ENCODE assay signal across 10 mouse cellular contexts in genomic region chr7:16466565-16466964, GRCm38 (mm10). TPM values are rescaled to one million over a fixed set of nuclear protein-coding genes. Genes with fewer than 3 reads are reported as not detected.
DNase-seq lines count a peak whose midpoint lies in the region; ATAC-seq and TF ChIP-seq lines count a peak whose summit lies in the region.
"Had no signal": no experiment of that assay in that cellular context is flagged by ENCODE, and none has a peak within 500 bp of the region (broad histone marks: within the 10 kb centered on the region; RNA-seq: fewer than 3 reads in every experiment).

No protein-coding gene starts in this region.

- no peak for TF ChIP-seq POLR2A in CH12.LX (IDR thresholded peaks at IDR 0.05; ENCODE audit: low read depth, low read length)

- H3K4me2 ChIP-seq in CH12.LX (ENCODE audit: insufficient read depth, low read depth, poor library complexity, severe bottlenecking) = no peak overlapping the region
- H3K4me2 ChIP-seq in liver, postnatal 0 days (ENCODE audit: low read depth, low read length) = no peak overlapping the region
- no peak overlapping the region for H3K4me2 ChIP-seq in hindbrain, embryonic 16.5 days (ENCODE audit: low read length)
- H3K4me2 ChIP-seq: lung, embryonic 15.5 days had no signal

- peak; percentile 69 for TF ChIP-seq CTCF in layer of hippocampus, adult 2 months (conservative IDR thresholded peaks at IDR 0.05)
- peak; percentile 20 to 91; a peak in 2 of 4 replicates for TF ChIP-seq CTCF in CH12.LX (conservative IDR thresholded peaks at IDR 0.05 in 1 of 2, IDR thresholded peaks at IDR 0.05 in 1 of 2; ENCODE audit: low read depth in 2 of 2, low read length in 2 of 2)
- TF ChIP-seq CTCF in liver, postnatal 0 days (IDR thresholded peaks at IDR 0.05; ENCODE audit: low read depth) = peak; percentile 72

- H3K27ac ChIP-seq in layer of hippocampus, adult 2 months = no peak overlapping the region
- no peak overlapping the region for H3K27ac ChIP-seq in CH12.LX (ENCODE audit: insufficient read depth, low read depth)
- H3K27ac ChIP-seq in liver, postnatal 0 days (ENCODE audit: low read depth) = no peak overlapping the region
- H3K27ac ChIP-seq in hindbrain, embryonic 16.5 days (ENCODE audit: low read depth, low read length) = no peak overlapping the region
- H3K27ac ChIP-seq: lung, embryonic 15.5 days had no signal

- H3K27me3 ChIP-seq in CH12.LX (replicated peaks) = peaks cover 5% of the 10 kb centered on the region
- peaks cover 22% of the 10 kb centered on the region; the same call in 1 of the 2 replicates for H3K27me3 ChIP-seq in liver, postnatal 0 days (ENCODE audit: insufficient read depth, low read length)
- H3K27me3 ChIP-seq in hindbrain, embryonic 16.5 days (replicated peaks; ENCODE audit: control insufficient read depth, insufficient read depth, low read length) = peaks cover 10% of the 10 kb centered on the region

- DNase-seq in layer of hippocampus, adult 2 months (ENCODE audit: low spot score in 2 of 2) = no peak
- DNase-seq in layer of hippocampus, adult 18-20 months (ENCODE audit: low spot score in 2 of 2) = no peak
- DNase-seq in CH12.LX (ENCODE audit: extremely low read depth) = peak; percentile 45
- DNase-seq in ZHBTc4 (ENCODE audit: low read depth, low spot score) = peak; percentile 87
- DNase-seq in liver, postnatal 0 days = peak; percentile 60
- no peak for DNase-seq in heart, postnatal 36 days
- DNase-seq in layer of hippocampus, adult 9-11 months = no peak
- DNase-seq: adrenal gland, postnatal 25 days had no signal

- intact Hi-C loops in heart, postnatal 36 days (cut with DNase I) = no loop called here

- H3K79me2 ChIP-seq in CH12.LX (replicated peaks; ENCODE audit: control insufficient read depth, extremely low read depth, insufficient read depth, poor library complexity, severe bottlenecking) = no peaks in the 10 kb centered on the region

- TF ChIP-seq EP300 in CH12.LX (IDR thresholded peaks at IDR 0.05; ENCODE audit: low read length) = no peak
- no peak for TF ChIP-seq EP300 in liver, postnatal 0 days (IDR thresholded peaks at IDR 0.05; ENCODE audit: low read depth)

- no peaks in the 10 kb centered on the region for H3K36me3 ChIP-seq in CH12.LX (replicated peaks in 1 of 2; ENCODE audit: control insufficient read depth in 1 of 2, insufficient read depth in 1 of 2, low read length in 1 of 2)
- H3K36me3 ChIP-seq in liver, postnatal 0 days (replicated peaks; ENCODE audit: insufficient read depth, low read length) = no peaks in the 10 kb centered on the region
- H3K36me3 ChIP-seq in hindbrain, embryonic 16.5 days (ENCODE audit: control insufficient read depth, insufficient read depth, low read length) = no peaks in the 10 kb centered on the region
- H3K36me3 ChIP-seq: lung, embryonic 15.5 days had no signal

- no peak for ATAC-seq in liver, postnatal 0 days
- no peak for ATAC-seq in hindbrain, embryonic 16.5 days

- no peak overlapping the region for H3K4me3 ChIP-seq in layer of hippocampus, adult 2 months
- H3K4me3 ChIP-seq in CH12.LX (replicated peaks in 1 of 3; ENCODE audit: low read depth in 2 of 3, low read length in 2 of 3, poor library complexity in 1 of 3) = no peak overlapping the region
- no peak overlapping the region for H3K4me3 ChIP-seq in liver, postnatal 0 days (ENCODE audit: low read depth, low read length)
- no peak overlapping the region for H3K4me3 ChIP-seq in hindbrain, embryonic 16.5 days (ENCODE audit: low read length)
- H3K4me3 ChIP-seq: lung, embryonic 15.5 days had no signal

- no peak; the same call in none of the 2 replicates for TF ChIP-seq RAD21 in CH12.LX (IDR thresholded peaks at IDR 0.05; ENCODE audit: low read depth, low read length)

- 59% methylated on average over 4 of the region's 4 CpGs for WGBS in liver, postnatal 0 days (ENCODE audit: insufficient replicate concordance)
- WGBS in hindbrain, embryonic 16.5 days = 68% methylated on average over 4 of the region's 4 CpGs

- in situ Hi-C loops in CH12.LX (cut with MboI; ENCODE audit: low pct_ligation_motif_present, low pct_unique_long_range_greater_than_20kb, low sequenced_read_pairs) = loop anchor here (5.0 kb wide), 1 partner anchor 69 kb away; no protein-coding TSS in a partner anchor

- H3K4me1 ChIP-seq in CH12.LX (ENCODE audit: control insufficient read depth in 1 of 2, insufficient read depth in 2 of 2) = peaks cover 0 to 6% of the 10 kb centered on the region in 2 experiments; a peak in 2 of 4 replicates
- no peaks in the 10 kb centered on the region for H3K4me1 ChIP-seq in liver, postnatal 0 days (ENCODE audit: insufficient read depth)
- no peaks in the 10 kb centered on the region for H3K4me1 ChIP-seq in hindbrain, embryonic 16.5 days (ENCODE audit: control insufficient read depth, insufficient read depth, low read depth, low read length)
- H3K4me1 ChIP-seq: lung, embryonic 15.5 days had no signal

- dilution Hi-C loops in CH12.LX (cut with MboI; ENCODE audit: extremely low pct_ligation_motif_present, extremely low pct_unique_long_range_greater_than_20kb, low sequenced_read_pairs) = no loop called here

- no peak overlapping the region for H3K9ac ChIP-seq in CH12.LX (ENCODE audit: insufficient read depth, low read depth)
- H3K9ac ChIP-seq in liver, postnatal 0 days (replicated peaks) = no peak overlapping the region
- no peak overlapping the region for H3K9ac ChIP-seq in hindbrain, embryonic 16.5 days (ENCODE audit: low read depth, low read length)
- H3K9ac ChIP-seq: lung, embryonic 15.5 days had no signal

- H3K9me3 ChIP-seq in CH12.LX (replicated peaks; ENCODE audit: low read length) = no peaks in the 10 kb centered on the region
- no peaks in the 10 kb centered on the region for H3K9me3 ChIP-seq in liver, postnatal 0 days (ENCODE audit: low read length)
- H3K9me3 ChIP-seq in hindbrain, embryonic 16.5 days (ENCODE audit: control insufficient read depth, low read length) = no peaks in the 10 kb centered on the region
- H3K9me3 ChIP-seq: lung, embryonic 15.5 days had no signal

TF ChIP-seq in CH12.LX, 34 proteins besides CTCF, POLR2A, EP300 and RAD21:
- no peak for TF ChIP-seq NRF1 (IDR thresholded peaks at IDR 0.05; ENCODE audit: low read depth, low read length)
- no peak for TF ChIP-seq E2F4 (IDR thresholded peaks at IDR 0.05; ENCODE audit: insufficient replicate concordance, low read depth, low read length)

RNA-seq across cellular contexts. Expression of gene Npas1, which starts 11.0 kb away (rescaled TPM):
- total RNA-seq in layer of hippocampus, adult 2 months (2021) = 10 to 100 TPM; 16.1 to 18.4 TPM
- 10 to 100 TPM; 14.5 to 17.6 TPM for total RNA-seq in layer of hippocampus, adult 18-20 months (2021)
- total RNA-seq in CH12.LX (2012; rRNA removed) (0.08 and 0.17 TPM in 2 replicates), CH12.LX (2014; rRNA removed) (not detected in 2 replicates)
- polyA plus RNA-seq in CH12.LX (2012; ENCODE audit: insufficient read length, low read depth) = 0.56 and 0.61 TPM in 2 replicates
- 0.07 and 0.11 TPM in 2 replicates for polyA plus RNA-seq in liver, postnatal 0 days (2015; fragmentation: Nextera tagmentation; extraction: Ambion mirVana)
- not detected for total RNA-seq in heart, postnatal 36 days (2021)
- 5.4 and 6.3 TPM in 2 replicates for polyA plus RNA-seq in hindbrain, embryonic 16.5 days (2015; fragmentation: Nextera tagmentation; extraction: Ambion mirVana)
- total RNA-seq: adrenal gland, postnatal 25 days had no signal

RNA-seq across cellular contexts. Expression of gene Tmem160, which starts 14.0 kb away (rescaled TPM):
- total RNA-seq in layer of hippocampus, adult 2 months (2021) = 10 to 100 TPM; 59.4 to 72.5 TPM
- 10 to 100 TPM; 63.6 to 66.4 TPM for total RNA-seq in layer of hippocampus, adult 18-20 months (2021)
- total RNA-seq in CH12.LX (2012; rRNA removed) (89.1 and 97.8 TPM in 2 replicates), CH12.LX (2014; rRNA removed) (28.8 and 30.9 TPM in 2 replicates)
- 48.9 and 54.4 TPM in 2 replicates for polyA plus RNA-seq in CH12.LX (2012; ENCODE audit: insufficient read length, low read depth)
- polyA plus RNA-seq in liver, postnatal 0 days (2015; fragmentation: Nextera tagmentation; extraction: Ambion mirVana) = 38.7 and 43.0 TPM in 2 replicates
- total RNA-seq in heart, postnatal 36 days (2021) = 10 to 100 TPM; 79.4 to 89.8 TPM
- 77.0 and 86.9 TPM in 2 replicates for polyA plus RNA-seq in hindbrain, embryonic 16.5 days (2015; fragmentation: Nextera tagmentation; extraction: Ambion mirVana)

Comparison
In these comparisons a context has a peak if more than half of its experiments do, and no peak if none do; other contexts are left out.
1. DNase-seq: peak in CH12.LX (single experiment), ZHBTc4 (single experiment) and liver, postnatal 0 days (single experiment); none in layer of hippocampus, adult 2 months (0 of 2), layer of hippocampus, adult 18-20 months (0 of 2), heart, postnatal 36 days (0 of 2) and layer of hippocampus, adult 9-11 months (single experiment).
2. RNA of gene Npas1, which starts 11.0 kb away (total RNA-seq): 16.1 to 18.4 TPM in layer of hippocampus, adult 2 months and 14.5 to 17.6 TPM in layer of hippocampus, adult 18-20 months; not detected in heart, postnatal 36 days and 0.08 to 0.17 TPM in CH12.LX; every median in the first group is over 10 times any median in the second.
3. Peak in every context shown above with its lines, with median percentiles within 50 percentile points of each other: CTCF ChIP-seq.